Mouse (Mus musculus) adrenal gland, adult 8-10 months (tissue): ENCODE results near the gene Eif2b5. TPM values are rescaled to one million over a fixed set of nuclear protein-coding genes. Genes with fewer than 3 reads are reported as not detected.
"Not testable (repeated sequence)": the region's sequence is repeated elsewhere in the genome, so short reads cannot be mapped to it uniquely, and the experiment has no call there.

Experiments used
- DNase-seq: peaks from one replicate; pipeline ENCODE4 v3.0.0; 2022
- total RNA-seq, 4 experiments: library from RNA; stranded (reverse); gene quantifications; 2 replicates each; pipeline ENCODE4 v1.2.4; 2022

Eif2b5 gene
- total RNA-seq: 10 to 100 TPM; 62.4 to 72.6 (median 66.0) TPM

DNA sequence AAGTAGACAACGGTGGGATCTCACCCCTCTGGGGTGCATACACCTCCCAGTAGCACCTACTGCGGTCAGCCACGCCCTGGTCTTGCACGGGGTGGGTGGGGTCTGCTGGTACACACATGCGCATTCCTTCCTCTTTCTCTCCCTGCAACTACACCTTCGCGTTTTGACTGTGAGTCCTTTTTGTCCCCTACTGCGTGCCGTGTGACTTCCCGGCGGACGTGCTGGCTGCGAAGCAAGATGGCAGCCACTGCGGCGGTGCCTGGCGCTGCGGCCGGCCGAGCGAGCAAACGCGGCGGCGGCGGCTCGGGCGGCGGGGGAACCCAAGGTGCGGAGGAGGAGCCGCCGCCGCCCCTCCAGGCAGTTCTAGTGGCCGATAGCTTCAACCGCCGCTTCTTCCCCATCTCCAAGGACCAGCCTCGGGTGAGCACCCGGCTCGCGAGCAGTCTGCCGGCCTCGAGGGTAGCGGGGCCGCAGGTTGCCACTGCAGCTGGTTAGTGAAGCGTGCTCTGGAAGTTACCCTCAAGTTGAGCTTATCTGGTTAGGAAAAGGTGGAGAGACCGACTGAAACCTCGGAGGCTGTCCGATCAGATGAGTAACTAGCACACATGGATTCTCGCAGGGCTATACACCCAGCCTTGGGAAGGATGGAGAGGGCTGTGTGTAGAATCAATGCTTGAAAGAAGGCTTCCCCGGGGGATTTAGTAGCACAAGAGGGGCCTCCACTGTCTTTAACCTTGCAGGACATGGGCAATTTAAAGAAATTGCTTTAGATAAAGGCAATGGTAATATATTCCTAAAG, at the start of gene Eif2b5:
Gene Eif2b5, plus strand, starts transcription at position 141 of the 799 bp plus-strand sequence.
- DNase-seq: peak; percentile 95

DNA sequence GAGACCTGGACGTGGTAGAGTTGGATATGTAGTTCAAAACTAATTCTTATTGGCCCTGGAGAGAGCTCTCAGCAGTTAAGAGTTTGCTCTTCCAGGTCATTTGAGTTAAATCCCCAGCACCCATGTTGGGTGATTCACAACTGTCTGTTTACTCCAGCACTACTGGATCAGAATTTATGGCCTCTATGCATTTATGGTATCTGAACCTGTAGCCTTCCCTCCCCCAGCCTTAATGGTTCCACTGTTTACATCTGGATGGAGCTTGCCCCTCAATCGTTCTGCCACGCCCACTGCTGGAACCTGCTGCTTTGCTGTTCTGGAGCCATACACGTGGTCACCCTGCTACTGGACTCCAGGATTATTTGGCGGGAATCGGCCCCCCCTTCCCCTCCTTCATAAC, 46.8 kb upstream of the Eif2b5 start:
- no peak for DNase-seq

DNA sequence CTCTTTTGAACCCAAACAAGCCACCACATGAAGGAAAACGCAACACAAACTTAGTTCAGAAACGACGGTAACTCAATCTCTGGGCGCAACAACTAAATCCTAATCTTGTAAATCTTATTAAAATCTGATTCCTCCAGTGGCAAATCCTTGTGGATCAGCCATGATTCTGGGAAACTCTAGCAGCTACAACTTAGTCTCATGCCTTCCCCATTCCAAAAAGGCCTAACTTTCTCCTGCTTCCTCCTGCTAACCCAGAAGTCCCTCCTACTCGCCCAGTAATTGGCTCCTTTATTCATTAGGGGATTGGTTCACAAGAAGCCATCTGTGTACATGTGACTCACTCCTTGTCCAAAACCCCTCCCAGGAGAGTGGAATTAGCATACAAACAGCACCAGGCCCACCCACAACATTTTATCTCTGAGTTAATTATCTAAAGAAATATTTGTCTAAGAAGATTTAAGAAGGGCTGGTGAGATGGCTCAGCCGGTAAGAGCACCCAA, 44.4 kb upstream of the Eif2b5 start:
- DNase-seq: no peak

DNA sequence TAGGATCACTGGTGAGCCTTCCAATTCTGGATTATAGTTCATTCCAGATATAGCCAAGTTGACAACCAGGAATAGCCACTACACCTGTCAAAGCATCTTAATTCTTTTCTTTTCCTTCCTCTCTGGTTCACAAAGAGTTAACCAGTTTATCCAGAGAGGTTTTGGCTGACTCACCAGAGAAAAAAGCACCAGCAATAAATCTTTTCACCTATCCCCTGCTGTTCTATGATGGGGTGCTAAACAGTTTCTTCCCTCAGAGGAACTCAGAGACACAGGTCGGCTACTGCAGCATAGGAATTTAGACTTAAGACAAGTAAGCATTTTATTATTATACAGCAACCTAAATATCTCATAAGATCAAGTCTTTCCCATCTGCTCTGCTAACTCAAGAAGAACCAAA, 42.5 kb upstream of the Eif2b5 start:
- DNase-seq: no peak

DNA sequence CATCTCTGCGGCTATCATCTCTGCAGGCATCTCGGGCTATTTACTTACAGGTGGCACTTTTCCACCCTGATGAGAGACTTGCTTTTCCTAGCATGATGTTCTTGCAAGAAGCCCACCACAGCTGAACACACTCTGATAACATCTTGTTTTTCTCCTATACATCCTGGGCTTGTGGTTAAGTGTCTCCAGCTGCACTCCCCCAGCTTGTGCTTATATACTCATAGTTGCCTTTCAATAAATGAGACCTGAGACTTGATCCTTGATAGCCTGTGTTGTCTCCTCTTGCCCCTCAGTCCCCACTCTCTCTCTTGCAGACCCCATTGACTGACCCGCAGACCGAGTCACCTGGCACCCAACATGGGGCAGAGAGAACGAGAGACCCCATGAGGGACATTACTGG, 39.9 kb upstream of the Eif2b5 start:
- DNase-seq: not testable (repeated sequence)

DNA sequence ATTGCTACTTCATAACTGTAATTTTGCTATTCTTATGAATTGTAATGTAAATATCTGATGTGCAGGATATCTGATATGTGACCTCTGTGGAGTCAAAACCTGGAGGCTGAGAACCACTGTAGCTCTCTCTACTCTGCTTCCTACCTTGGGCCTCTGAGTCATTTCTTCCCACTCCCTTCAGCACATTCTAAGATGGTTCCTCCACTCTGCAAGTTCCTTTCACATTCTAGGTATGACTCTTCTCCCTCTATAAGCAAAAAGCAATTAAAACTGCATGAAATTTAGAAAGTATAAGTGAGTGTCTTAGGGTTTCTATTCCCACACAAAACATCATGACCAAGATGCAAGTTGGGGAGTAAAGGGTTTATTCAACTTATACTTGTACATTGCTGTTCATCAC, 33.9 kb upstream of the Eif2b5 start:
- no peak for DNase-seq

DNA sequence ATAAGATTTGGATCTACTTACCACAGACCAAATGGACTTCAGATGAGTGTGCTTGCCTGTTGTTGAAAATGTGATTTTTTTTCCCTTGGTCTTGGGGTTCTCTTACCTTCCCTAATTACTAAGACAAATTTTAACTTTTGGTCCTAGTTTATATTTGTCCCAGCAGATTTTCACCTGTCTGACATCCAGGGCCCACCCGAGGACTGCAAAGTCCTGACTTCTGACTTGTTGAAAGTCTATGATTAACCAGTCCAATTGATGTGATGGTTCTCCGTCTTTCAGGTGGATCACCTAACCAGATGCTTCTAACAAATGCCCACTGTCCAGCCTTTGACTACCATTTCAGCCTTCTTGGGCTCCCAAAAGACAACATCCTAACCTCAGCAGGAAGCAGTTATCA, 27.6 kb upstream of the Eif2b5 start:
- no peak for DNase-seq

DNA sequence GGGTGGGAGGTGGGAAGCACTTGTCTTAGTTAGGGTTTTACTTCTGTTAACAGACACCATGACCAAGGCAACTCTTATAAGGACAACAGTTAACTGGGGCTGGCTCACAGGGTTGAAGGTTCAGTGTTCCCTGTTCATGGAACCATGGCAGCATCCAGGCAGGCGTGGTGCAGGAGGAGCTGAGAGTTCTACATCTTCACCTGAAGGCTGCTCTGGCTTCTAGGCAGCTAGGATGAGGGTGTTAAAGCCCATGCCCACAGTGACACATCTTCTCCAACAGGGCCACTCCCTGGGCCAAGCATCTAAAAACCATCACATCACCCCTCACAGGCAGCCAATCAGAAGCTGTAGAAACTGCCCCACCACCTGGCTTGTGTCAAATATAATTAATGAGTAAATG, 26.9 kb upstream of the Eif2b5 start:
- DNase-seq: no peak

DNA sequence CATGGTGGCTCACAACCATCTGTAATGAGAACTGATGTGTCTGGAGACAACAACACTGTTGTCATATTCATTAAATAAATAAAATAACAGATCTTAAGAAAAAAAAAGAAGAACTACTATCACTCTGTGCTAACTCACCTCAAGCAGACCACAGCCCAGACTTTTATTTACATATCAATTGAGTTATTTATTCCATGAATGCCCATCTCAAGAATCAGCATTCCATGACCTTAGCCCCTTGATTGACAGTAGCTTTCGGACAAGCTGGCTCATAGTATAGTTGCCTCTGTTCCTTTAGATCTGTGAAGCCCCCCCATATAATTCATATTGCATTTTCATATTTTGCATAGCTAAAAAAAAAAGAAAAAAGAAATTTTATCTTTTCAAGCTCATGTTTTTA, 24.9 kb upstream of the Eif2b5 start:
- DNase-seq: no peak

DNA sequence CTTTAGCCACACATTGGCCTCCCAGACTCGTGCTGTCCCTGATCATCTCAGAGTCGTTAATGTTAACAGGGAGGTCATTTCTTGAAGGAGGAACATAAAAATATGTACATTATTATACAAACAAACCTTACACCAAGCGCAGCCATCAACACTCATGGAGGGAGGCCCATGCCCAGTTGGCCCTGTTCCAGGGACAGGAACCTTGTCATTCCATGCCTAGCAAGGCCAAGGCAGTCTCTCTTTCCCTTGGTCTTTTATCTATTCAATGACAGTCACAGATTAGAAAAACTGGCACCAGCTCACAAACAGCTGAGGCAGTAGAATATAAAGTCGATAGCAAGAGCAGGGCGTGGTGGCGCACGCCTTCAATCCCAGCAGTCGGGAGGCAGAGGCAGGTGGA, 24.4 kb upstream of the Eif2b5 start:
- DNase-seq: peak; percentile 79

DNA sequence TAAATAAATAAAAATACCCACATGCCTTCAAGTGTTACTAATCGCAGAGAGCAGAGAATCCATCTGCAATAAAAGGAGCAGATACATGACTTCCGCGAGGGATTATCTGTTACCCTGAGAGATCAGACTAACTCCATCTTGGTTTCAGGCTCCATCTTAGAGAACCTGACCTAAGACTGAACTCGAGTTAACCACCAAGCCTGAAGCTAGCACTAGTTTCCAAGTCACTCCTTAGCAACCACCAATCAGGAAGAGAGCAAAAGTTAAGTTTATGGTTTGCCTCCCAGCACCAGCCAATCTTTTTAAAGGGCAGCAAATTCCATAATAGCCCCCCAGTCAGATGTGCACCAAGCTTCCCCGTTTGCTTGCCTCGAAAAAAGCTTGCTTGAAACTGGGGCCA, 23.8 kb upstream of the Eif2b5 start:
- DNase-seq: no peak

DNA sequence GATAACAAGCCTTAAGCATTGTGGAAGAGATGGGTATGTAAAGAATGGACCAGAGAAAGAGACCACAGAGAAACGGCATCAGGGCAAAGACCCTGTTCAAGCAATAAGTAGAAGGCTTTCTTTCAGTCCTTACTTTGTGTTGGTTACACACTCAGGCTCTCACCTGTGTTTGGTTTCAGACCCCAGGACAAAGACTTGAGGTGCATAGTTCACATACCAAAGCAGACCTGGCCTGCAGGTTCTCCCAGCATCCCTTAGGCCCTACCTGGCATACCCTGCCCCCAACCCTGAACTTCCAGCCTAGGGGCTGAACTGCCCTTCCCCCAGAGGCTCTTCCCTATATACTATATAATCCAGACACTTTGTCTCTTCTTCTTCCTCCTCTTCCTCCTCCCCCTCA, 23.3 kb upstream of the Eif2b5 start:
- DNase-seq: no peak

DNA sequence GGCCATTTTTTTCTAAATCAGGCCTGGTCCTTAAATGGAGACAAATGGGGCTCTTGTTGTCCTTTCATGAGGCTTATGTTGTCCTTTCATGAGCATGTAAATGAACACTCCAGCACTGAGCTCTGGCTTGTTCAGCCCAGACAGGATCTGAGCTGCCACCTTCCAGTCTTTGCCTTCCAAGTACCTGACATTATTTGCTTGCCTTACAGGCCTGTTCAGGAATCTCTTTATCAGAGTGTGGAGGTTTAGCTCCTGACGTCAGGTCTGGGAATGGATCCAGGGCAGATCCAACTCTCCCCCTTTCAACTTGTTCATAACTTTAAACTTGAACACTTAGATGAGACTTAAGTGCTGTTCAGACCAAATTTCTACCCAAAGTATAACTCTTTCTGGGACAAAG, 21.8 kb upstream of the Eif2b5 start:
- DNase-seq: peak; percentile 66

DNA sequence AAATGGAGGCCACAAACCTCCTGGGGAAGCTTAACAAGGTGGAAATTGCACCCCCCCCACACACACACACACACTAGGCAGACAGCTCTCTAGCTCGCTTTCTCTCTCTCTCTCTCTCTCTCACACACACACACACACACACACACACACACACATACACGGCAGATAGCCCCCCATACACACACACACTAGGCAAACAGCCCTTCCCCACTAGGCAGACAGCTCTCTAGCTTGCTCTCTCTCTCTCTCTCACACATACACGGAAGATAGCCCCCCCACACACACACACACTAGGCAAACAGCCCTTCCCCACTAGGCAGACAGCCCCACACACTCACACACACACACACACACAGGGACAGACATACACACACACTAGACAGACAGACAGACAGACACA, 21.3 kb upstream of the Eif2b5 start:
- no peak for DNase-seq

DNA sequence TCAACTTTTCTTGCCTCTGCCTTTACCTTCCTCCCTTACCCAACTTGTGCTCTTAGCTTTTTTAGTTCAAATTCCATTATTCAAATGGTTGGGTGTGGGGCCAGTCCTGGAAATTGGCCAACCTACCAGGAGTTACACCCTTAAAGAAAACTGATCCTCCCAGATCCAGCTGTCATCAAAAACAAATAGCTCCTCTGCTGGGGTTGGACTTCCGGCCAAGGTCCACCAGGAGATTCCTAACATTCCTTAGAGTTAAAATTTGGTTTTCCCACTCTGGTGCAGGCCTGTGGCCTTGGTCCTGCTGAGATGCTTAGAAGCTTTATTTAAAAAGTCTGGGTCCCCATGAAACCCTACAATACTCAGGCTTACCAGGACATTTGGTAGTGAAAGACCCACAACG, 20.1 kb upstream of the Eif2b5 start:
- no peak for DNase-seq

DNA sequence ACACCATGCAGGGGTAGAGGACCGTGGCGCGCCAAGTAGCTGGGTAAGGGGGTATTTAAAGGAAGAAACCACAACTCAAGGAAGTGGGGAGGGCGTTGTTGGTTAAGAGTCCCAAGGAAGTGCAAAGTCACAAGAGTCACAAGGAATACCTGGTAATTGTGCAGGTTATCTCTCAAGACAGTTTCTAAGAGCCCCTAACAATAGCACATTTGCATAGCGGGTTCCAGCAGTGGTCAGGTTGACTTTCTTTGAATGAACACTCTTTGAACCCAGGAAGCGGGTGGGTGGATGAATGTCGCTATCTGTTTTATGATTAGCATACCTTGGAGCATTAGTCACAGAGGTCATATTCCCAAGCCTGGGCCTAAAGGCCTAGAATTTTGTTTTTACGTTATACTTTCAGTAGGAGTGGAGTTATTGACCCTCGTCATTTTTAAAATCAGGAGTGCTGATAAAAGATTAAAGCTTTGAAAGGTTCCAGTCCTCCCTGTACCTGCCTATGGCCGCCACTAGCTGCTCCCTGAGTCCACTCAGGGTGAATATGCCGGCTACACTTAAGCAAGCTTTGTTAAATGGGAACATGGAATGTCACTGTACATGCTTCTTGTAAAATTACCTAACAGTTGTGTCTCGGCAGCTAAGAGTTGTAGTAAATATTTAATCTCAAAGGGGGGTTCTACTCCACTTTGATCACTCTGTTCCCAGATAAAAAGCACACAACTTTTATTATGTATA, 19.4 kb upstream of the Eif2b5 start:
- DNase-seq: not testable (repeated sequence)

DNA sequence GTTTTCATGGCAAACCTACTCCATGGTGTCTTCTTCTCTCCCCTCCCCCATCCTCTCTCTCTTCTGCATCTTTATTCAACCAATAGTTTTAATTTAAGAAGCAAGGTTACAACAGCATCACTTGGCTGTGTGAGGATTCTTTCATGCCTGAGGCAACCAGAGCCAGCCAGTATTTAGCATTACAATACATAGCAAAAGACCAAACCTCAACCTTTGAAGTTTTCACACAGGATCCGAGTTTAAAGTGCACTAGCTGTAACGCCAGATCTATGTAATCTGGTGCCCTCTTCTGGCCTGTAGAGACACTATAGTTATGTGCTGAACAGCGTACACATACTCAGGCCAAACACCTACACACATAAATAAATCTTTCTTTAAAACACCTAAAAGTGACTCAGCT, 18.5 kb upstream of the Eif2b5 start:
- no peak for DNase-seq

DNA sequence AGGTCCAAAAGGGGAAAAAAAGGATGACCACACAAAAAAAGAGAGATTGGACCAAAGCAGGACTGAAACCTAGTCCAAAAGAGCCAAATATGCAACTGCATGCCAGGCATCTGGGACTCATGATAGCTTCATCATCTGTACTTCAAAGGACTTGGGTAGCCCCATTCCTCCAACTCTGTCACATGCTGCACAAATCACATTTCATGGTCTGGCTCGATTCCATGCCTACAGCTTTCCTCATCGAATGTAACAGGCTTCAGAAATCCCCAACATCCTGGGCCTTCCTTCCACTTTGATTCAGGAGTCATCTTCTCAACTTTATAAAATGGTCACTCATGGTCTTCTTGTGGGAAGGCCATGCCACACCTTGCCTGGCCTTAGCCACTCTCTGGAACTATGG, 16.9 kb upstream of the Eif2b5 start:
- DNase-seq: no peak

DNA sequence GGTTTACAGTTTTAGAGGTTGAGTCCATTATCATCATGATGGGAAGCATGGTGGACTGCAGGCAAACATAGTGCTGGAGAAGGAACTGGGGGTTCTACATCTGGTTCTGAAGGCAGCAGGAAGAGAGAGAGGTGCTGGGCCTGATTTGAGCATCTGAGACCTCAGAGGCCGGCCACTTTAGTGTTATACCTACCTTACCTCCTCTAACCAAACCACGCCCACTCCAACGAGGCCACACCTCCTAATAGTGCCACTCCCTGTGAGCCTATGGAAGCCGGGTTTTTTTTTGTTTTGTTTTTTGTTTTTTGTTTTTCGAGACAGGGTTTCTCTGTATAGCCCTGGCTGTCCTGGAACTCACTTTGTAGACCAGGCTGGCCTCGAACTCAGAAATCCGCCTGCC, 14.9 kb upstream of the Eif2b5 start:
- DNase-seq: not testable (repeated sequence)

DNA sequence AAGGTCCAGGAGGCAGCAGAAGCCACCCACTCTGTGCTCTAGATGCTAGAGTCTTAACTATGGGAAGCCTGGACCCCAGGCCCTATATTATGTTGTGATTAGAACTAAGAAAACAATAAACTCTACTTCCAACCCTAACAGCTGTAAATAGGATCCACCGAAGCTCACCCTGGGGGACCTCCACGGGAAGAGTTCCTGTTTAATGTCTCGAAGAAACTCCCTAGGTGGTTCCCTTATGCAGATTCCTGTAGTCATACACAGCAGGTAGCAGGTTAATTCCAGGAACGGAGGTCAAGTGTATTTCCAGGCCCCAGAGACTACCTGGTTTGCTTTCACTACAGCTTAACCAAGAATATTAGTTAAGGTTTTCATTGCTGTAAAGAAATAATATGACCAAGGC, 13.6 kb upstream of the Eif2b5 start:
- DNase-seq: no peak

DNA sequence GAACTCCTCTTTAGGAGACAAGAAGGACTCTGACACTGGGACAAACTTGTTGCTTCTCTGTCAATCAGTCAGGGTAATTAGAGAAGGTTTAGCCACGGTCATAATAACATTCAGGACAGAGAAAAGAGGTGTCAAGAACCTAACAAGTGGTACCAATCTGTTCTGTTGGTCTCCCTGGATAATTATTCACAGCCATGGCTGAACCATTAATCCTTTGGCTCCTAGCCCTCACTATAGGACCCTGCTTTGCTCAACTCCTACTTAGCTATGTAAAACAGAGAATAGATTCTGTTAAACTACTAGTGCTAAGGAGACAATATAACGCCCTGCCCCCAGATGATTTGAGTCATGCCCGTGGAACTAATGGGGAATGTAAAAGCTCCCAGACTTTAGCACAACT, 12.6 kb upstream of the Eif2b5 start:
- DNase-seq: no peak

DNA sequence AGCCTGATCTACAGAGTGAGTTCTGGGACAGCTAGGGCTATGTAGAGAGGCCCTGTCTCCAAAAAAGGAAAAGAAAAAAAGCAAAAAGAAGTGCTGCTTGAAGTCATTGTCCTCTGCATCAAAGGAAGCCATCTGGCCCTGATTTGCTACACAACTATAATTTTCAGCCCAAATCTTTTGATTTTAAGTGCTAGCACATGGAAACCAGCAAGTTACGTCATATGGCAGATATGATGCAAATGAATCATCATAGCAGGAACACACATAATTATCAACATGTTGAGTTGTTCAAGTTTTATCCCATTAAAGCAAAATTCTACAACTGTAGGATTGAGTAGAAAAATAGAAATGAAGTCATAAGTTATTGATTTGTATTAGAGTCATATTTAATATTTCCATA, 10.5 kb upstream of the Eif2b5 start:
- no peak for DNase-seq

DNA sequence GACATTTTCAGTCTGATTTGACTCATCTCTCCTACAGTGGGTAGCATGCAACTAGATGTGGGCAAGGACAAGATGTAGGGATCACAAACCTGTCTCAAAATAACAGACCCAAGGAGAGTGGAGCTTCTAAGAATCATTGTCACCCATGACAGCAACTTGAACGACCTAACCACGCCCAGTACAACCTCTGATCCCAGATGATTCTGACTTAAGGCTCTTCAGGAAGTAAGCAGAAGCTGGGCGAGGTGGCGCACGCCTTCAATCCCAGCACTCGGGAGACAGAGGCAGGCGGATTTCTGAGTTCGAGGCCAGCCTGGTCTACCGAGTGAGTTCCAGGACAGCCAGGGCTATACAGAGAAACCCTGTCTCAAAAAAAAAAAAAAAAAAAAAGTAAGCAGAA, 9.9 kb upstream of the Eif2b5 start:
- DNase-seq: not testable (repeated sequence)

DNA sequence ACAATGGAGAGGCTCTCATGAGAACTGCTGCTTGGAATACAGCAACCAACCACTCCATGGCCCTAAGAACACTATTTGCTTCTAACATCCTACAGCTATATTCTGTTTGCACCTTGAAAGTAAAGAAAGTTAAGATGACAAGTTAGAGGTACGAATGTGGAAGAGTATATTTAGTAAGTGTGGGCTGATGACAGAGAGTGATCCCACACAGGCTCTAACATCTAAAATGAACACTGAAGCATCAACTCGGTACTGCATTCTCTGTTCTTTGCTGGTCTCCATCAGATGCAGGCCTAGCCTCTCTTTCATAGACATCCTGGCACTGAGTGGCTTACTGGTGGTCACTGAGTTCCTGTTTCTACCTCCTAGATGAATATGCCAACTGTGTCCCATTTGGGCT, 9.4 kb upstream of the Eif2b5 start:
- no peak for DNase-seq
